Mouse (Mus musculus): ENCODE results near the gene Colq.
A peak's percentile ranks its signal among the peaks of the same experiment; 100 is the strongest.

- TF ChIP-seq CTCF (IDR thresholded peaks at IDR 0.05; ENCODE audit: insufficient read depth, low read length) = no peak
- TF ChIP-seq POLR2A (IDR thresholded peaks at IDR 0.05; ENCODE audit: borderline replicate concordance, extremely low read depth, low read depth, low read length) = peak; percentile 85
Measured at GRCm38 (mm10) chr14:31494975-31495455, 96.1 kb downstream of the Colq start, which contains the start of gene Mettl6.

All from lung, adult 2 months (tissue).